Mouse (Mus musculus): ENCODE measurements around the gene Mdfic. TPM values are rescaled to one million over a fixed set of nuclear protein-coding genes. Genes with fewer than 3 reads are reported as not detected.

Gene Mdfic
- polyA plus RNA-seq, 1 experiment from 2014 or later, result 7.4 TPM

GRCm38 (mm10) chr6:15839831-15840230 lies 119.4 kb downstream of the Mdfic start:
- Histone ChIP-seq H3K4me3 (ENCODE audit: low read depth, low read length) (no peak overlapping the region), H3K9ac (ENCODE audit: low read depth, low read length) (no peak overlapping the region), H3K4me2 (no peak overlapping the region), H3K36me3 (ENCODE audit: control insufficient read depth, insufficient read depth, low read length) (no peaks in the 10 kb centered on the region), H3K9me3 (replicated peaks; ENCODE audit: control insufficient read depth, low read length) (no peaks in the 10 kb centered on the region), H3K27me3 (ENCODE audit: control insufficient read depth, insufficient read depth, low read length) (no peaks in the 10 kb centered on the region), H3K27ac (ENCODE audit: low read depth, low read length) (no peak overlapping the region), H3K4me1 (ENCODE audit: control insufficient read depth, insufficient read depth, low read length) (no peaks in the 10 kb centered on the region)
- ATAC-seq (replicated peaks; ENCODE audit: insufficient number of reproducible peaks, low FRiP score, low TSS enrichment), result no peak
- 67% methylated on average over 3 of the region's 3 CpGs for WGBS (ENCODE audit: insufficient replicate concordance)

DNA sequence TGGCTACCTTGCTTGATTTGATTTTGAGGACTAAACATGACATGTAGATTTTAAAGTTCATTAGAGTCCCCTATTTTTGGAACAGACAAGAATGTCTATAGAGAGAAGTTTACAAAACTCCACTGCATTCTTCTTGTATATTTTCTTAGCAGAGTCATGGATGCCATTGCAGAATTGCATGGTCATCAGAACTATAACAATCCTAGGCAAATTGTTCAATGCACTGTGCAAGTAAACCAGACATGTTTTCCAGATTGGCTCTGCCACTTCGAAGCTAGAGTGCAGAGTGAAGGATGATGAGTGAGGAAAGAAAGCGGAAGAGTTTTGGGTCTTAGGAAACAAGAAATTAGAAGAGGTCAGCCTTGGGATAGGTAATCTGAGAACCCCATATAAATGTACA lies 120.0 kb downstream of the Mdfic start:
- no peak overlapping the region for H3K4me2 ChIP-seq
- no peak overlapping the region for H3K4me3 ChIP-seq (ENCODE audit: low read depth, low read length)
- H3K4me1 ChIP-seq (ENCODE audit: control insufficient read depth, insufficient read depth, low read length), result no peaks in the 10 kb centered on the region
- 77% methylated on average over 2 of the region's 2 CpGs for WGBS (ENCODE audit: insufficient replicate concordance)
- H3K27ac ChIP-seq (ENCODE audit: low read depth, low read length), result no peak overlapping the region
- ATAC-seq (replicated peaks; ENCODE audit: insufficient number of reproducible peaks, low FRiP score, low TSS enrichment), result no peak
- no peaks in the 10 kb centered on the region for H3K9me3 ChIP-seq (replicated peaks; ENCODE audit: control insufficient read depth, low read length)
- no peak overlapping the region for H3K9ac ChIP-seq (ENCODE audit: low read depth, low read length)
- no peaks in the 10 kb centered on the region for H3K36me3 ChIP-seq (ENCODE audit: control insufficient read depth, insufficient read depth, low read length)
- H3K27me3 ChIP-seq (ENCODE audit: control insufficient read depth, insufficient read depth, low read length), result no peaks in the 10 kb centered on the region

- Histone ChIP-seq H3K27me3 (ENCODE audit: control insufficient read depth, insufficient read depth, low read length) (no peaks in the 10 kb centered on the region), H3K9ac (ENCODE audit: low read depth, low read length) (no peak overlapping the region), H3K4me2 (no peak overlapping the region), H3K9me3 (replicated peaks; ENCODE audit: control insufficient read depth, low read length) (no peaks in the 10 kb centered on the region), H3K36me3 (ENCODE audit: control insufficient read depth, insufficient read depth, low read length) (no peaks in the 10 kb centered on the region), H3K4me3 (ENCODE audit: low read depth, low read length) (no peak overlapping the region), H3K4me1 (ENCODE audit: control insufficient read depth, insufficient read depth, low read length) (no peaks in the 10 kb centered on the region), H3K27ac (ENCODE audit: low read depth, low read length) (no peak overlapping the region)
- ATAC-seq (replicated peaks; ENCODE audit: insufficient number of reproducible peaks, low FRiP score, low TSS enrichment), result no peak
- 78% methylated on average over 5 of the region's 5 CpGs for WGBS (ENCODE audit: insufficient replicate concordance)
Measured at GRCm38 (mm10) chr6:15841476-15842209, 121.2 kb downstream of the Mdfic start.

DNA sequence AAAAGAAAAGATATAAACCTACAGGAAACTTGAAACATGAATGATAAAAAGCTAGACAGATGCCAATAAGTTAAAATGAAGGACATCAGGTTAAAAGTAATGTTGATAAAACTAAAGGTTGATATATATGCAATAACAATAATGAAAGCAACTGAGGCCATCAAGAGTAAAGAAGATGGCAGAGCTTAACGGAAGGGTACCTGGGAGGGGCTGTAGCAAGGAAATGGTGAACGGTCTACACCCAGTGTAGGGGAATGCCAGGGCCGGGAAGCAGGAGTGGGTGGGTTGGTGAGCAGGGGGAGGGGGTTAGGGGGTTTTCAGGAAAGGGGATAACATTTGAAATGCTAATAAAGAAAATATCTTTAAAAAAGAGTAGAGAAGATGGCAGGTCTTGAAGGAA lies 122.8 kb downstream of the Mdfic start:
- no peaks in the 10 kb centered on the region for H3K9me3 ChIP-seq (replicated peaks; ENCODE audit: control insufficient read depth, low read length)
- H3K27me3 ChIP-seq (ENCODE audit: control insufficient read depth, insufficient read depth, low read length), result no peaks in the 10 kb centered on the region
- no peaks in the 10 kb centered on the region for H3K36me3 ChIP-seq (ENCODE audit: control insufficient read depth, insufficient read depth, low read length)
- no peak overlapping the region for H3K27ac ChIP-seq (ENCODE audit: low read depth, low read length)
- no peak overlapping the region for H3K9ac ChIP-seq (ENCODE audit: low read depth, low read length)
- no peaks in the 10 kb centered on the region for H3K4me1 ChIP-seq (ENCODE audit: control insufficient read depth, insufficient read depth, low read length)
- no peak overlapping the region for H3K4me3 ChIP-seq (ENCODE audit: low read depth, low read length)
- no peak for ATAC-seq (replicated peaks; ENCODE audit: insufficient number of reproducible peaks, low FRiP score, low TSS enrichment)
- 88% methylated on average over 3 of the region's 3 CpGs for WGBS (ENCODE audit: insufficient replicate concordance)
- no peak overlapping the region for H3K4me2 ChIP-seq

DNA sequence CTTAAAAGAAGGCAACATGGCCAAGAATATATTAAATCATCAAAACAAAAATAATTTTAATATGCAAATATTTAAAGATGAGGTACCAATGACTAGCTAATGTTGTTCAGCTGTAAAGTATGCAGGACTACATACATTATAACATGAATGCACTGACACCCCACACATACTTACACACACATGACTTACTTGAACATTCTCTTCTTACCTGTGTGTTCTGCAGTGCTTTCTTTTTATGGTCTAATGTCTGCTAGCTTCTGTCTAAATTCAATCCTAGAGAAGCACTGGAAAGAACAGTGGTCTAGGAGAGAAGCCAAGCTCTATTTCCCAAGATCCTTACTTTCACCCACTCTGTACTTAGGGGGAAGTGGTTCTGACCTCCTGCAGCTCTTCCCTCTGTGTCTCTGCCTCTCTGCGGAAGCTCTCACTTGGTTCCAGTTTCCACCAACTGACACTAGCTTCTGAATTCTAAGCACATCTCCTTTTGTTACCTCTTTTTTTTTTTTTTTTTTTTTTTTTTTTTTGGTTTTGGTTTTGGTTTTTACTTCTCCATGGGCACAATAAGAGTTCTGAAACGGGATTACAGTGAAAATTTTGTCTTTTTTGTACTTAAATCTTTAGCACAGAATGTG lies 125.4 kb downstream of the Mdfic start:
- H3K4me1 ChIP-seq (ENCODE audit: control insufficient read depth, insufficient read depth, low read length), result no peaks in the 10 kb centered on the region
- no peak overlapping the region for H3K27ac ChIP-seq (ENCODE audit: low read depth, low read length)
- no peaks in the 10 kb centered on the region for H3K9me3 ChIP-seq (replicated peaks; ENCODE audit: control insufficient read depth, low read length)
- no peaks in the 10 kb centered on the region for H3K36me3 ChIP-seq (ENCODE audit: control insufficient read depth, insufficient read depth, low read length)
- H3K9ac ChIP-seq (ENCODE audit: low read depth, low read length), result no peak overlapping the region
- no peaks in the 10 kb centered on the region for H3K27me3 ChIP-seq (ENCODE audit: control insufficient read depth, insufficient read depth, low read length)
- H3K4me2 ChIP-seq, result no peak overlapping the region
- no peak overlapping the region for H3K4me3 ChIP-seq (ENCODE audit: low read depth, low read length)
- WGBS (ENCODE audit: insufficient replicate concordance), result 72% methylated on average over 2 of the region's 2 CpGs
- ATAC-seq (replicated peaks; ENCODE audit: insufficient number of reproducible peaks, low FRiP score, low TSS enrichment), result no peak
